Mouse (Mus musculus) CD4-positive helper T cell, adult 2 months (primary cell): Measurements from ENCODE around the gene Bach2.
A peak's percentile ranks its signal among the peaks of the same experiment; 100 is the strongest.

Experiments used
- DNase-seq: peaks from one replicate; pipeline ENCODE4 v3.0.0-alpha.2; 2012; ENCODE audit warnings: low read depth, missing footprints, low spot score

Gene Bach2

GRCm38 (mm10) chr4:32561555-32562095 is 323.0 kb downstream of the Bach2 start:
- peak; percentile 30 for DNase-seq

DNA sequence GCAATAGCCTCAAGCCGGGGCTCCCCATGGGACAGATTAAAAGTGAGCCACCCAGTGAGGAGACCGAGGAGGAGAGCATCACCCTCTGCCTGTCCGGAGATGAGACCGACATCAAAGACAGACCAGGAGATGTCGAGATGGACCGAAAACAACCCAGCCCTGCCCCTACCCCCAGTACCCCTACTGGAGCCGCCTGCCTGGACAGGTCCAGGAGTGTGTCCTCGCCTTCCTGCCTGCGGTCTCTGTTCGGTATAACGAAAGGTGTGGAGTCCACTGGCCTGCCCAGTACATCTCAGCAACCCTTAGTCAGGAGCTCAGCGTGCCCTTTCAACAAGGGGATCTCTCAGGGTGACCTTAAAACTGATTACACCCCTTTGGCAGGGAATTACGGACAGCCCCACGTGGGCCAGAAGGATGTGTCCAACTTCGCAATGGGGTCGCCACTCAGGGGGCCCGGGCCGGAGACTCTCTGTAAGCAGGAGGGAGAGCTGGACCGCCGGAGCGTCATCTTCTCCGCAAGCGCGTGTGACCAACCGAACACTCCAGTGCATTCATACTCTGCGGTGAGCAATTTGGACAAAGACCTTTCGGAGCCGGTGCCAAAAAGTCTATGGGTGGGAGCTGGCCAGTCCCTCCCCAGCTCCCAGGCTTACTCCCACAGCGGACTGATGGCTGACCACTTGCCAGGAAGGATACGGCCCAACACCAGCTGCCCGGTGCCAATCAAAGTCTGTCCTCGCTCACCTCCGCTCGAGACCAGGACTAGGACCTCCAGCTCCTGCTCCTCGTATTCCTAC is 323.9 kb downstream of the Bach2 start:
- no peak for DNase-seq

DNA sequence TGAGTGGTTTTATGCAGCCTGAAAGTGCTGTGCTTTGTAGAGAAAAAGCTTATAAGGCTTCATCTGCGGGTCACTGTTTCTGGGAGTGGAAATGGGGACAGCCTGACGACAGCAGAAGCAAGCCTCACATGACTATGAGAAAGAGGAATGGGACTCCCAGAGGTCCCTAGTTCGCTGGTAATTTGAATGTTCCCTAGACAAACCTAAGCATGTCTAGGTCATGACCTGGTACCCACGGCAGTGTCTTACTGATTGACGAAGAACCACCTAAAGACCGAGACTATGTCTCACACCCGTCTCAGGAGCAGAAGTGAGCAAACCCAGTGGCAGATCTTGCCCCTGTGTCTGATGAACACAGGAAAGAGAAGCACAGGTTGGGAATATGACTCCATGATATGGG is 325.8 kb downstream of the Bach2 start:
- DNase-seq, result no peak

- DNase-seq, result no peak
Observed at GRCm38 (mm10) chr4:32564918-32565317, 326.3 kb downstream of the Bach2 start.

GRCm38 (mm10) chr4:32569054-32569453 is 330.4 kb downstream of the Bach2 start:
- no peak for DNase-seq

DNA sequence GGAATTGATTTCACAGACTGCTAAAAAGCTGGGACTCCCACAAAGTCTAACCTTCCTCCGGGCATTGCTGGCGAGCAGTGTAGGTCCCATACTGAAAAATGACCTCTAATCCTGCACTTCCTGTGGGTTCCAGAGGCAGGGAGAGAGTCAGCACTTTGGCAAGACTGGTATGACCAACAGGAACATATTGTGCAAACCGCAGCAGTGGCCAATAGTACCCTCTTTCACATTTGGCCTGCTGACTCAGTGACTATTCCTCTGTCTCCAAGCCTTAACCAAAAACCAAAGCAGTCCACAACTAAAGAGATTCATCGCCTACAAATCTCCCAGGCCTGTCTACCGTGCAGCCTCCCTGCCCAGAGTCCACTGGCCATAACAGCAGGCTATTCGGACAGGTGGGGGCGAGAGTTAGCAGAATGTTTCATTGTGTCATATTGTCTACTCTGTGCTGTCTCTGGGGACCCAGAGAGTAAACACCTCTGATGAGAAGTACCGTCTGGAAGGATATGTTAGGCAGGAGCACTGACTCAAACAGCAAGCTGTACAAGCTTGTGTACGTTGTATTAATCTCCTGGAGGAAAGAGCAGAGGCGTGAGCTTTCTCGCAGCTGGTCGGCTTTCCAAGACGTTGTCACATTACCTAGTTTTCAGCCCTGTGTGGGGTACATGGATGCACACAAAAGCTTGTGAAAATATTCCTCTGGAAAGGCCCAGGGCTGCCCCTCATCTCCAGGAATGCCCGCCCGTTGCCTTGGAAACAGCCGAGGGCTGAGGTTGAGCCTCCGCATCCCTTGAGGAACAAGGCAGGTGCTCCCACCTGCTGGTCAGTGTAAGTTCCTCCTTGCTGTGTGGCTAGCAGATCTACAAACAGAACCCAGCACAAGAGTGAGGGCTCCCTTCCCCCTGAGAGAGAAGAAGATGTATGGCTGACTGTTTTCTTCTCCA is 331.7 kb downstream of the Bach2 start:
- DNase-seq, result no peak

DNA sequence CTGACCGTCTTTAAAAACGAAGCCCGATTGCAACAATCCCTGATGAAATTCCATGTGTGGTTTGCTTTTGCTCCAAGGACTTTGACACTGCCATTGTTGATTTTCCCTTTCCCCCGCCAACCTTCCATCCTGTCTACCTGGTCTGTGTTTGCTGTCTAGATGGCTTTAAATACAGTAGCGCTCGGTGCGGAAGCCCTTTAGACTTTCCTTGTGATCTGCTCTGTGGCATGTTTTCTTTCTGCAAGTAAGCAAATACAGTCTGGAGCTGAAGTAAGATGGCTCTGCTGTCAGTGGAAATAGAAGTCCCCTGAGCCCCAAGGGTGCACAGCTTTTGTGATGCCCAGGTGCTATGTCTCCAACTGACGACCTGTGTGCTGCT is 332.3 kb downstream of the Bach2 start:
- DNase-seq, result no peak

DNA sequence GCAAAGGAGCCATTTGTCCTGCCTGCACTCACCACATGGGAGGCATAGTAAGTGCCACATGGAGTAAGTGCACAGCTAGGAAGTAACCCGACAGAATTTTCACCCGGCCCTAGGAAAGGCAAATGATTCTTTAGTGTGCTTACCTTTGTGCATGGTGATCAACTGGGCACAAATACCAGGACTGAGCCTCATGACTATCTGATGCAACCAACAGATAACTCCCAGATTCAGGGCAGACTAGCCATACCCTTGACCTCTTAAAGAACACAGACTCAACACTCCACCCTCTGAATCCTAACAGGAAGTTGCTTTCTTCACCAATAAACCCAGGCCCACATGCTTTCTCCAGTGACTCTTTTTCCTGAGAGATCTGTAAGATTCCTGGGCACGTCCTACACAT is 332.8 kb downstream of the Bach2 start:
- no peak for DNase-seq

DNA sequence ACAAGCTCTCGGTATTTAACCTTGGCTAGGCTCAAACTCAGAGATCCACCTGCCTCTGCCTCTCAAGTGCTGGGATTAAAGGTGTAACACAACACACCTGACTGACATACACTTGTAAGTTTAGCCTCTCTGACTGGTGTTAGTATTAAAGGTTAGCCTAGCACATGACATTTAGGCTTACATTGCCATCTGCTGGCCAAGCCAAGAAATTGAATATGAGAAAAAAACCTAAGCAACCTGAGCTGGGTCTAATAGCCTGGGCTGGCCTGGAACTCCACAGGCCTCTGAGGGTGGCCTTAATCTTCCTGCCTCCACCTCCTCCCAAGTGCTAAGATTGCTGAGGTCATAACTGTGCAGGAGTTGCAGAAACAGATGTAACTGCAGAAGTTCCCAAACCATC is 333.5 kb downstream of the Bach2 start:
- peak; percentile 70 for DNase-seq

GRCm38 (mm10) chr4:32573586-32573985 is 335.0 kb downstream of the Bach2 start:
- DNase-seq, result no peak

- no peak for DNase-seq
Observed at GRCm38 (mm10) chr4:32574604-32575003, 336.0 kb downstream of the Bach2 start.

DNA sequence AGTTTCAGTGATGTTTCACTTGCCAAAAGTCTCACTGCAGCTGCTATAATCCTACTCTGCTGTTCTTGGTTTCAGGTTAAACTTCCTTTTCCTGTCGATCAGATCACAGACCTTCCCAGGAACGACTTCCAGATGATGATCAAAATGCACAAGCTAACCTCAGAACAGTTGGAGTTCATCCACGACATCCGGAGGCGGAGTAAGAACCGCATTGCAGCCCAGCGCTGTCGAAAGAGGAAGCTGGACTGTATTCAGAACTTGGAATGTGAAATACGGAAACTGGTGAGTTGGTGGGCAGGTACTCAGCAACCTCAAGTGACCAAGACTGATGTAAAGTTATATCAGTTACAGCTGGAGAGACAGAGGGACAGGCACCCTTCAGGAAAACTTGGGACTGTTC is 336.6 kb downstream of the Bach2 start:
- no peak for DNase-seq

DNA sequence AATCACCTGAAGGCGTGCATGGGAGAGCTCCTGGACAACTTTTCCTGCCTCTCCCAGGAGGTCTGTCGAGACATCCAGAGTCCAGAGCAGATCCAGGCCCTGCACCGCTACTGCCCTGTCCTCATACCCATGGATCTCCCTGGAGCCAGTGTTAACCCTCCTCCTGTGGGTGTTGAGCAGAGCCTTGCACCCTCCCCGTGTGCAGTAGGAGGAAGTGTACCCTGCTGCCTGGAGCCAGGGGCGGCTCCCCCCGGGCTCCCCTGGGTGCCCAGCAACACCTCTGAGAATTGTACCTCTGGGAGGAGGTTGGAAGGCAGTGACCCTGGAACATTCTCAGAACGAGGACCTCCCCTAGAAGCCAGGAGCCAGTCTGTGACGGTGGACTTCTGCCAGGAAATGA is 341.2 kb downstream of the Bach2 start:
- DNase-seq, result no peak

DNA sequence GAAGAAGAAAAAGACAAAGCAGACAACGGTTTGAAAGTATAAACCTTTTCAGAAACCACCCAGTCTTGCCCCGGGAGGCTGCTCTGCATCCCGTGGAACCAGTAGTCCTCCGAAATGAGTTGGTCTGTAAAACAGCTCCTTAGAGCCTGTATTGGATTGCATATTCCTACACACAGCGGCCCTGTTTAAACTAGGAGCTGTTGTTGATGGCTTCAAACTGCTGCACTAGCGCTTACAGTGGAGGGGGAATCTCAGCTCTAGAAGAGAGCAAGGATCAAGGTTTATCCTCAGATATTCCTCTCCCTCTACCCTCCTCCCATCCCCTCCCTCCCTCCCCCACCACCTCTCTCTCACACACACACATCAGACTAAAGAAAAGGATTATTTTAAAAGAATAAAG is 345.6 kb downstream of the Bach2 start:
- no peak for DNase-seq

DNA sequence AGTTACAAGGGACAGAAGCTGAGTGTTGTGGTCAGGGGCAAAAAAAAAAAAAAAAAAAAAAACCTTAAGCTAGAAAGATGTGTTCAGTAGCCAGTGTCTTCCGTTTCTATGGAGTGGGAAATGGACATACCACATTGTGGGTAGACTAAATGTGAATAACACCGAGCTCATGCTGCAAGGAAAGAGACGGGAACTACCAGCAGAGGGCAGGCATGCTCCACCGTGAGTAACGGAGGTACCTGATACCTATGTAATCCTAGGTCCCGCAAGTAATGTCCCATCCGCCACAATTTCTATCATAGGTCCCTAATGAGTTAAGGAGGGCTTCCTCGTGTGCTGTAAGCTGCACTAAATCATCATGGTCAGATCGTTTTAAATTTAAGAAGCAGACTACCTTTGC is 348.0 kb downstream of the Bach2 start:
- DNase-seq, result peak; percentile 82

- DNase-seq, result peak; percentile 64
Observed at GRCm38 (mm10) chr4:32587543-32587942, 348.9 kb downstream of the Bach2 start.

- peak; percentile 89 for DNase-seq
Observed at GRCm38 (mm10) chr4:32588237-32588636, 349.6 kb downstream of the Bach2 start.

GRCm38 (mm10) chr4:32601135-32601534 is 362.5 kb downstream of the Bach2 start:
- peak; percentile 53 for DNase-seq

DNA sequence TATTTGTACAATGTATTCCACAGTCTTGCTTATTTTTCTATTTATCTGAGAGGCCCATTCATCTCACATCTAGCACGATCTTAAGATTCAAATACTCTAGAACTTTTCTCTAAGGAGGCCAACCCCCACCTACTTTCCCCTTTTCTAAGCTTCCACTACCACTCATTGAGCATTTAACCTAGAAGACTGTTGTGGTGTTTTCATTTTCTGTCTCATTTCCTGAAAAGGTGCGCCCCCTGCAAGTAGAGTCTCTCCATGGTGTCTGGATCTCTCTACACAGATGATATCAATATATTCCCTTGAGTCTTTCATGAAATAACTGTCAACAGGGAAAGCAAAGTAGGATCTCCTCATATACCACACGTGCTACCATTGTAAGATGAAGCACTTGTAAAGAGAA is 364.1 kb downstream of the Bach2 start, which contains the start of gene Gja10:
TSS of gene Gja10 (minus strand) at position 101 of the 400 bp plus-strand sequence.
- no peak for DNase-seq

GRCm38 (mm10) chr4:32615034-32615881 is 376.7 kb downstream of the Bach2 start, which contains the start of gene Casp8ap2:
Gene Casp8ap2 (plus strand): TSS chr4:32615451.
- DNase-seq, result peak; percentile 99

DNA sequence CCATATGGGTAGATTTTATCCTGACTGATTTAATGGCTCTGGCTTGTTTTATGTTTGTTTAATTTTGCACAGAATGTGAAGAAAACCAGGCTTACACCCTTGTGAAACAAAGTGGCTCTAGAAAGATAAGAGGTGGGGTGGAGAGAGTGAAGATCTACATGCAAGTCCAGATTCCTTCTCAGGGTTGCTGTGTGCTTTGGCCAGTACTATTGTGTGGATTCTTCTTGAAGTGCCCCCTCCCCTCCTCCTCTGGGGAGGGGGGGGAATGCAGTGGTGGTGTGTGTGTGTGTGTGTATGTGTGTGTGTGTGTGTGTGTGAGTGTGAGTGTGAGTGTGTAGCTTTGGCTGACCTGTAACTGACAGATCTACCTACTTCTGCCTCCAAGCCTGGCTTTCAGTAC is 383.0 kb downstream of the Bach2 start:
- no peak for DNase-seq
